Mouse (Mus musculus) stomach, postnatal 0 days (tissue): ENCODE measurements around the gene Dnaaf5. TPM values are rescaled to one million over a fixed set of nuclear protein-coding genes. Genes with fewer than 3 reads are reported as not detected.

Experiments
- ATAC-seq: fragments of 200-750 bp; cut with Nextera tagmentation; 2 replicates; pipeline ENCODE4 v1.8.0; 2017; ENCODE audit not compliant: low FRiP score, low TSS enrichment
- DNase-seq: peaks from one replicate; pipeline ENCODE4 v3.0.0-alpha.2; 2016; ENCODE audit warnings: low spot score
- H3K27ac ChIP-seq: fragments of 300-500 bp; sonication (generic); replicated peaks from 2 replicates; pipeline ENCODE4 v1.5.1; 2014; ENCODE audit warnings: mild to moderate bottlenecking, control low read depth
- H3K27me3 ChIP-seq: fragments of 300-500 bp; sonication (generic); 2 replicates; pipeline ENCODE4 v1.6.1; 2014; ENCODE audit warnings: low read length; ENCODE audit not compliant: control insufficient read depth, insufficient read depth
- H3K36me3 ChIP-seq: fragments of 300-500 bp; sonication (generic); 2 replicates; pipeline ENCODE4 v1.6.1; 2014; ENCODE audit warnings: low read length, mixed read lengths; ENCODE audit not compliant: control insufficient read depth, insufficient read depth
- H3K4me1 ChIP-seq: fragments of 300-500 bp; sonication (generic); replicated peaks from 2 replicates; pipeline ENCODE4 v1.6.1; 2014; ENCODE audit warnings: antibody characterized with exemption; ENCODE audit not compliant: control insufficient read depth, insufficient read depth
- H3K4me2 ChIP-seq: fragments of 300-500 bp; sonication (generic); replicated peaks from 2 replicates; pipeline ENCODE4 v1.6.1; 2014; ENCODE audit warnings: low read depth, mild to moderate bottlenecking, control low read depth, moderate library complexity
- H3K4me3 ChIP-seq: fragments of 300-500 bp; sonication (generic); 2 replicates; pipeline ENCODE4 v1.5.1; 2014; ENCODE audit warnings: low read depth, low read length, control low read depth
- H3K9ac ChIP-seq: fragments of 300-500 bp; sonication (generic); 2 replicates; pipeline ENCODE4 v1.6.1; 2014; ENCODE audit warnings: mild to moderate bottlenecking, low read length, control low read depth, mixed read lengths
- H3K9me3 ChIP-seq: fragments of 300-500 bp; sonication (generic); 2 replicates; pipeline ENCODE4 v1.6.1; 2016; ENCODE audit warnings: low read length; ENCODE audit not compliant: control insufficient read depth
- CTCF ChIP-seq: IDR thresholded peaks from 2 replicates; pipeline ENCODE4 v1.5.1; 2016; ENCODE audit warnings: antibody characterized with exemption, low read depth, mild to moderate bottlenecking, moderate library complexity
- EP300 ChIP-seq: optimal IDR thresholded peaks from 2 replicates; pipeline ENCODE3; 2016; ENCODE audit warnings: antibody characterized with exemption
- WGBS: fragments of 180-500 bp; shearing (Covaris S2); extraction: QIAGEN DNeasy Blood & Tissue Kit; methylation state at CpG from one replicate; pipeline ENCODE4 v1.1.7; 2014; 5-methylcytosine and 5-hydroxymethylcytosine counted together
- polyA plus RNA-seq: library from polyadenylated mRNA; unstranded; fragments of >200 nt; fragmentation: Nextera tagmentation; extraction: Ambion mirVana; gene quantifications from 2 replicates; pipeline ENCODE4 v1.2.1, GENCODE M21; 2015

Dnaaf5 gene
- polyA plus RNA-seq, 1 experiment from 2014 or later = 1.9 TPM

- Histone ChIP-seq H3K36me3 (peaks cover 7% of the 10 kb centered on the region), H3K27ac (no peak overlapping the region), H3K9me3 (no peaks in the 10 kb centered on the region), H3K4me1 (no peaks in the 10 kb centered on the region), H3K4me3 (no peak overlapping the region), H3K9ac (no peak overlapping the region), H3K4me2 (no peak overlapping the region), H3K27me3 (no peaks in the 10 kb centered on the region)
- ATAC-seq = no peak
- WGBS = 86% methylated on average over 5 of the region's 5 CpGs
- TF ChIP-seq CTCF (no peak), EP300 (no peak)
- no peak for DNase-seq
Observed at GRCm38 (mm10) chr5:139189726-139190125, 39.7 kb downstream of the Dnaaf5 start.

GRCm38 (mm10) chr5:139190958-139191357 is 40.9 kb downstream of the Dnaaf5 start:
- TF ChIP-seq EP300 (no peak), CTCF (no peak)
- no peak for DNase-seq
- ATAC-seq = no peak
- H3K4me3 ChIP-seq = no peak overlapping the region
- no peak overlapping the region for H3K4me2 ChIP-seq
- peaks cover 4% of the 10 kb centered on the region for H3K36me3 ChIP-seq
- WGBS = 65% methylated on average over 5 of the region's 5 CpGs
- H3K4me1 ChIP-seq = no peaks in the 10 kb centered on the region
- H3K9ac ChIP-seq = no peak overlapping the region
- H3K27me3 ChIP-seq = no peaks in the 10 kb centered on the region
- no peak overlapping the region for H3K27ac ChIP-seq
- no peaks in the 10 kb centered on the region for H3K9me3 ChIP-seq

GRCm38 (mm10) chr5:139198779-139199178 is 48.8 kb downstream of the Dnaaf5 start:
- Histone ChIP-seq H3K36me3 (no peaks in the 10 kb centered on the region), H3K27me3 (no peaks in the 10 kb centered on the region), H3K4me2 (no peak overlapping the region), H3K4me3 (no peak overlapping the region), H3K9ac (no peak overlapping the region), H3K27ac (no peak overlapping the region), H3K4me1 (peaks cover 3% of the 10 kb centered on the region; the same call in 1 of the 2 replicates), H3K9me3 (no peaks in the 10 kb centered on the region)
- DNase-seq = no peak
- 51% methylated on average over 3 of the region's 3 CpGs for WGBS
- no peak for ATAC-seq
- no peak for TF ChIP-seq CTCF
- TF ChIP-seq EP300 = no peak

GRCm38 (mm10) chr5:139199636-139199994 is 49.6 kb downstream of the Dnaaf5 start:
- no peaks in the 10 kb centered on the region for H3K9me3 ChIP-seq
- ATAC-seq = no peak
- peak overlapping the region; percentile 55 for H3K9ac ChIP-seq
- WGBS = 35% methylated on average over 2 of the region's 2 CpGs
- H3K36me3 ChIP-seq = no peaks in the 10 kb centered on the region
- TF ChIP-seq EP300 (no peak), CTCF (no peak)
- H3K4me2 ChIP-seq = peak overlapping the region; percentile 98
- DNase-seq = no peak
- H3K27ac ChIP-seq = peak overlapping the region; percentile 94
- peak overlapping the region; percentile 90 for H3K4me3 ChIP-seq
- H3K4me1 ChIP-seq = peaks cover 3% of the 10 kb centered on the region; the same call in 1 of the 2 replicates
- no peaks in the 10 kb centered on the region for H3K27me3 ChIP-seq

- no peaks in the 10 kb centered on the region for H3K27me3 ChIP-seq
- no peak for TF ChIP-seq EP300
- no peak for TF ChIP-seq CTCF
- peak; percentile 99 for DNase-seq
- H3K4me1 ChIP-seq = peaks cover 3% of the 10 kb centered on the region; the same call in 1 of the 2 replicates
- H3K27ac ChIP-seq = peak within 1 kb of the TSS; percentile 94
- peak; percentile 98 for ATAC-seq
- peak within 1 kb of the TSS; percentile 85 for H3K9ac ChIP-seq
- no peaks in the 10 kb centered on the region for H3K9me3 ChIP-seq
- 0 out of 2 replicates have a peak, but pooled peaks cover 2% of the 10 kb centered on the region for H3K36me3 ChIP-seq
- under 1% methylated on average over 64 of the region's 64 CpGs for WGBS
- H3K4me2 ChIP-seq = peak within 1 kb of the TSS; percentile 98
- peak within 1 kb of the TSS; percentile 90 for H3K4me3 ChIP-seq
Observed at GRCm38 (mm10) chr5:139199995-139200769, 50.2 kb downstream of the Dnaaf5 start, which contains the start of gene Sun1. TSS of gene Sun1 (plus strand) at chr5:139200637.
